Mouse (Mus musculus): Measurements from ENCODE around the gene Slc37a3.

The Slc37a3 gene

GRCm38 (mm10) chr6:39317854-39318630 lies 59.4 kb downstream of the Slc37a3 start:
- no peak for DNase-seq

- DNase-seq: no peak
Observed at GRCm38 (mm10) chr6:39316089-39316488, 61.4 kb downstream of the Slc37a3 start.

GRCm38 (mm10) chr6:39314461-39314860 lies 63.0 kb downstream of the Slc37a3 start:
- no peak for DNase-seq

- no peak for DNase-seq
Observed at GRCm38 (mm10) chr6:39311786-39312185, 65.7 kb downstream of the Slc37a3 start.

- DNase-seq: no peak
Observed at GRCm38 (mm10) chr6:39304371-39304874, 73.1 kb downstream of the Slc37a3 start.

GRCm38 (mm10) chr6:39301484-39301883 lies 76.0 kb downstream of the Slc37a3 start:
- DNase-seq: no peak

- no peak for DNase-seq
Observed at GRCm38 (mm10) chr6:39297079-39297478, 80.4 kb downstream of the Slc37a3 start.

- DNase-seq: no peak
Observed at GRCm38 (mm10) chr6:39296474-39296873, 81.0 kb downstream of the Slc37a3 start.

GRCm38 (mm10) chr6:39295727-39296411 lies 81.6 kb downstream of the Slc37a3 start:
- peak; percentile 33 for DNase-seq

GRCm38 (mm10) chr6:39289721-39290120 lies 87.8 kb downstream of the Slc37a3 start:
- no peak for DNase-seq

- no peak for DNase-seq
Observed at GRCm38 (mm10) chr6:39287782-39288181, 89.7 kb downstream of the Slc37a3 start.

- no peak for DNase-seq
Observed at GRCm38 (mm10) chr6:39286732-39287083, 90.8 kb downstream of the Slc37a3 start.

GRCm38 (mm10) chr6:39286053-39286731 lies 91.3 kb downstream of the Slc37a3 start:
- peak; percentile 37 for DNase-seq

- peak; percentile 37 for DNase-seq
Observed at GRCm38 (mm10) chr6:39284836-39285235, 92.6 kb downstream of the Slc37a3 start.

Measured in kidney, postnatal 14 days (tissue).